Mouse (Mus musculus) skeletal muscle tissue, postnatal 0 days (tissue): ENCODE results near the gene Adgrv1. TPM values are rescaled to one million over a fixed set of nuclear protein-coding genes. Genes with fewer than 3 reads are reported as not detected.

Source experiments
- microRNA-seq, 2 experiments: library from miRNA; unstranded; fragments of <30 nt; microRNA quantifications; one replicate each; pipeline ENCODE4; 2016
- polyA plus RNA-seq: library from polyadenylated mRNA; unstranded; fragments of >200 nt; fragmentation: Nextera tagmentation; extraction: Ambion mirVana; gene quantifications from 2 replicates; pipeline ENCODE4 v1.2.1, GENCODE M21; 2015

Gene Adgrv1
- 0.23 and 0.50 TPM in 2 replicates for polyA plus RNA-seq

GRCm38 (mm10) chr13:81632720-81633415 is at the start of gene Adgrv1:
TSS of gene Adgrv1 (minus strand) at chr13:81633154.

DNA sequence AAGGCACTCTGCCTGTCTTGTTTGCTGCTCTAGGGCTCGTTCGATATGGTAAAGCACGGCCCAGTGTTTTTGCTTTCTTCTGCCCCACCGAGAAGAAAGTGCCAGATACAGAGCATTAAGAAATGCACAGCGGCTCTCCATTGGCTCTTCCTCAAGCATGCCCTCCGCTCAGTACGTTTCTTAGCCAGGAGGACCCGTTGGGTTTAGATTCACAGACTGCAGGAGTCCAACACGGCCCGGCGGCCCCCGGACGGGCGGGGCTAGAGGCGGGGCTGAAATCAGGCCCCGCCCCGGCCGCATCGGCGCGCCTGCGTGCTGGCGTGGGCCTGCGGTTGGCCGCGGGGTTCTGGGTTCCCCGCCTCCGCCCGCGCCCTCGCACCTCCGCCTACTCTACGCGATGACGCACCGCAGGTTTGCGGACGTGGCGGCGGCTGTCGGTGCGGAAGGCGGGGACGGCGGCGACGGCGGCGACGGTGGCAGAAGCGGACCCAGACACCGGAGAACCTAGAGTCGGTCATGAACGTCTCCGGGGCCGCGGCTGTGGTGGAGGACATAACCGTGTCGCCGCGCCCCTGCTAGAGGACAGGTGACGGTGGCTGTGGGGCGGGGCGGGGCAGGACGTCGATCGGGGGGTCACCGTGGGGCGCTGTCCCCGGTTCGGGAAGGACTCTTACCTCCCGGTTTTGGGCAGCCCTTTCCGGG is 24.5 kb upstream of the Adgrv1 start, which contains the start of gene Lysmd3:
Gene Lysmd3, plus strand, starts transcription at position 313 of the 702 bp plus-strand sequence.

Small RNAs within 50 kb of the gene (microRNA-seq; reads per million reads assigned to microRNA genes)
- 0 reads per million in 2 experiments for gene Gm25241

Other genes starting within 250 kb of the Adgrv1 start
- 12.5 and 12.9 TPM in 2 replicates for gene Lysmd3, start 24.5 kb upstream of the Adgrv1 start, polyA plus RNA-seq
- 0.95 and 2.5 TPM in 2 replicates for gene Polr3g, start 77.9 kb upstream of the Adgrv1 start, polyA plus RNA-seq
- gene Mblac2, start 78.2 kb upstream of the Adgrv1 start, polyA plus RNA-seq: 2.1 and 3.4 TPM in 2 replicates
- 139 and 161 TPM in 2 replicates for gene Cetn3, start 149.9 kb upstream of the Adgrv1 start, polyA plus RNA-seq